8 mouse cellular contexts compared by ENCODE assay signal in the genomic region with DNA sequence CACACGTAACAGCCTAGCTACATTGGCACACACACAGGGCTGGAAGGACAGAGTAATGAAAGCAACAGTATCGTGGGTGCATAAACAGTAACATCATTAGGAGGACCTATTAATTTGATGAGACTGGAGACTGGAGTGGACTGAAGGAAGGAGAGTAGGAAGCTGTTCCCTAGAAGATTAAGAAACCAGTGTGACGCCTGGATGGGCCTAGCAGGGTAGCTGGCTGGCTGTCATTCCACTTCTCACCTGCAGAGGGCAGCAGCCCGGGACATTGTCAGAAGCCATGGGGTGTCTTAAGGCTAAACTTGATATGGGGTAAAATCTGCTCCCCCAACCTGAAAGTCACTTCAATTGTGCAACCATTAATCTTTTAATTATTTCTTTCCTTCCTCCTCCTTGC.
A peak's percentile ranks its signal among the peaks of the same experiment; 100 is the strongest.
DNase-seq lines count a peak whose midpoint lies in the region; TF ChIP-seq lines count a peak whose summit lies in the region.

No protein-coding gene starts in this region.

- TF ChIP-seq EP300 in ES-Bruce4 (IDR thresholded peaks at IDR 0.05; ENCODE audit: insufficient read depth, low read depth, low read length) = no peak

- H3K9ac ChIP-seq in ES-Bruce4 (ENCODE audit: low read depth, poor library complexity, severe bottlenecking) = no peak overlapping the region

- peaks cover 14% of the 10 kb centered on the region for H3K4me1 ChIP-seq in ES-Bruce4 (ENCODE audit: control insufficient read depth, insufficient read depth, low read length)
- peaks cover 17% of the 10 kb centered on the region for H3K4me1 ChIP-seq in forebrain, embryonic 10.5 days
- H3K4me1 ChIP-seq in lung, adult 2 months (ENCODE audit: control insufficient read depth, insufficient read depth, low read length) = no peaks in the 10 kb centered on the region
- peaks cover 13% of the 10 kb centered on the region for H3K4me1 ChIP-seq in thymus, adult 2 months (replicated peaks; ENCODE audit: control insufficient read depth, insufficient read depth, low read length)

- WGBS in forebrain, embryonic 10.5 days = 22% methylated on average over 4 of the region's 4 CpGs
- WGBS in lung, adult 2 months = 37% methylated on average over 4 of the region's 4 CpGs
- 38% methylated on average over 4 of the region's 4 CpGs for WGBS in thymus, adult 2 months

- no peaks in the 10 kb centered on the region for H3K36me3 ChIP-seq in ES-Bruce4 (ENCODE audit: control insufficient read depth, insufficient read depth, low read length, poor library complexity, severe bottlenecking)
- no peaks in the 10 kb centered on the region for H3K36me3 ChIP-seq in forebrain, embryonic 10.5 days (replicated peaks)
- H3K36me3 ChIP-seq in thymus, adult 2 months (ENCODE audit: control insufficient read depth, insufficient read depth, low read length) = no peaks in the 10 kb centered on the region

- DNase-seq in brain, embryonic 14.5 days (ENCODE audit: low read depth) = peak; percentile 73
- DNase-seq in forebrain, embryonic 10.5 days (ENCODE audit: extremely low spot score, low spot score) = peak; percentile 60
- DNase-seq in heart, postnatal 4 days = peak; percentile 86
- peak; percentile 65 to 91 for DNase-seq in layer of hippocampus, adult 18-20 months (ENCODE audit: low spot score in 2 of 2)
- peak; percentile 78 for DNase-seq in lung, adult 2 months
- DNase-seq in ovary, postnatal 10 days (ENCODE audit: low spot score) = peak; percentile 64
- peak; percentile 83 for DNase-seq in thymus, adult 2 months

- no peaks in the 10 kb centered on the region for H3K27me3 ChIP-seq in ES-Bruce4 (ENCODE audit: control insufficient read depth, insufficient read depth, low read length, poor library complexity, severe bottlenecking)
- H3K27me3 ChIP-seq in forebrain, embryonic 10.5 days (ENCODE audit: poor library complexity, severe bottlenecking) = peaks cover 6% of the 10 kb centered on the region; the same call in 1 of the 2 replicates
- H3K27me3 ChIP-seq in thymus, adult 2 months (ENCODE audit: control insufficient read depth, insufficient read depth, low read length) = no peaks in the 10 kb centered on the region; the same call in 1 of the 2 replicates

- no peaks in the 10 kb centered on the region for H3K9me3 ChIP-seq in ES-Bruce4 (replicated peaks; ENCODE audit: control insufficient read depth, insufficient read depth, low read length, poor library complexity, severe bottlenecking)
- H3K9me3 ChIP-seq in forebrain, embryonic 10.5 days = no peaks in the 10 kb centered on the region

- TF ChIP-seq CTCF in ES-Bruce4 (IDR thresholded peaks at IDR 0.05; ENCODE audit: low read depth, low read length) = peak; percentile 96
- peak; percentile 98 for TF ChIP-seq CTCF in brain, embryonic 14.5 days (IDR thresholded peaks at IDR 0.05; ENCODE audit: borderline replicate concordance, extremely low read depth, insufficient read depth, insufficient read length)
- peak; percentile 97 for TF ChIP-seq CTCF in lung, adult 2 months (IDR thresholded peaks at IDR 0.05; ENCODE audit: insufficient read depth, low read length)
- TF ChIP-seq CTCF in thymus, adult 2 months (IDR thresholded peaks at IDR 0.05; ENCODE audit: borderline replicate concordance, control insufficient read depth, extremely low read depth, insufficient read depth, low read length, poor library complexity) = peak; percentile 75

- TF ChIP-seq POLR2A in ES-Bruce4 (IDR thresholded peaks at IDR 0.05; ENCODE audit: insufficient read depth, low read length) = no peak
- TF ChIP-seq POLR2A in brain, embryonic 14.5 days (IDR thresholded peaks at IDR 0.05; ENCODE audit: borderline replicate concordance, extremely low read depth, insufficient read depth, insufficient read length, poor library complexity, severe bottlenecking) = no peak
- TF ChIP-seq POLR2A in lung, adult 2 months (IDR thresholded peaks at IDR 0.05; ENCODE audit: borderline replicate concordance, extremely low read depth, low read depth, low read length) = no peak
- no peak for TF ChIP-seq POLR2A in thymus, adult 2 months (IDR thresholded peaks at IDR 0.05; ENCODE audit: control insufficient read depth, extremely low read depth, insufficient read depth, low read length, poor library complexity)

- peak overlapping the region; percentile 73; the same call in 1 of the 2 replicates for H3K27ac ChIP-seq in ES-Bruce4 (ENCODE audit: insufficient read depth, low read length)
- H3K27ac ChIP-seq in forebrain, embryonic 10.5 days = peak overlapping the region; percentile 66; the same call in 1 of the 2 replicates
- no peak overlapping the region for H3K27ac ChIP-seq in thymus, adult 2 months (ENCODE audit: control insufficient read depth, insufficient read depth, low read length)

- H3K4me3 ChIP-seq in ES-Bruce4 (ENCODE audit: low read depth, low read length) = no peak overlapping the region
- no peak overlapping the region for H3K4me3 ChIP-seq in forebrain, embryonic 10.5 days
- no peak overlapping the region for H3K4me3 ChIP-seq in lung, adult 2 months (replicated peaks; ENCODE audit: extremely low read depth, low read depth, low read length)
- H3K4me3 ChIP-seq in thymus, adult 2 months (ENCODE audit: control insufficient read depth, insufficient read depth, low read length) = no peak overlapping the region
